18 mouse cellular contexts compared by ENCODE assay signal in genomic region chr3:29106016-29106723, GRCm38 (mm10). TPM values are rescaled to one million over a fixed set of nuclear protein-coding genes. Genes with fewer than 3 reads are reported as not detected.
"Had no signal": no experiment of that assay in that cellular context is flagged by ENCODE, and none has a peak within 500 bp of the region (broad histone marks: within the 10 kb centered on the region; RNA-seq: fewer than 3 reads in every experiment).

No protein-coding gene starts in this region.

- ATAC-seq: hindbrain, postnatal 0 days; intestine, embryonic 16.5 days had no signal

- DNase-seq: gastrocnemius, adult 2 months; gastrocnemius, postnatal 10 days; gastrocnemius, postnatal 25 days; heart, adult 11 months; heart, adult 2 months; heart, postnatal 14 days; heart, postnatal 36 days; kidney, adult 11 months; kidney, adult 2 months; kidney, adult 9 months; kidney, postnatal 14 days; kidney, postnatal 36 days; layer of hippocampus, adult 9-11 months; layer of hippocampus, postnatal 36 days; liver; liver, embryonic 13.5 days had no signal

RNA-seq across cellular contexts. Expression of gene Egfem1, which starts 24.3 kb away (rescaled TPM):
- total RNA-seq: gastrocnemius, postnatal 25 days; heart, adult 2 months; heart, postnatal 14 days; heart, postnatal 36 days had no signal
